Mouse (Mus musculus) right cerebral cortex, adult 18-20 months (tissue): ENCODE data around the gene Foxf1.

Source experiments
- DNase-seq: peaks from one replicate; pipeline ENCODE4 v3.0.0; 2022; ENCODE audit warnings: mixed read lengths

The Foxf1 gene

DNA sequence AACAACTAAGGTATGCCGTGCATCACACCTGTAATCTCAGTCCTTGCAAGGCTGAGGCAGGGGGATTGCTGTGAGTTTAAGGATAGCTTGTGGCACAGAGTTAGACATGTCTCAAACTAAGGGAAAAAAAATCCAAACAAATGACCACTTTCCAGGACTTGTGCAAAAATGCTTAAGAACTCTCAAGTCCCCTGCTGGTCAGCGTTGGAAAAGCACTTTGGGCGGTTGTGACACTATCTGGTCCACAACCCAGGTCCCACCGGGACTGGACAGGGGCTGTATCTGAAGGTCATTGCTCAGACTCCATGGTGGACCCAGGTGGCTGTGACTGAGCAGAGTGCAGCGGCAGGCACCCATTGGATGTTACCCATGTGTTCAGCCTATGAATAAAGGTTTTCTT lies 46.3 kb downstream of the Foxf1 start:
- no peak for DNase-seq

DNA sequence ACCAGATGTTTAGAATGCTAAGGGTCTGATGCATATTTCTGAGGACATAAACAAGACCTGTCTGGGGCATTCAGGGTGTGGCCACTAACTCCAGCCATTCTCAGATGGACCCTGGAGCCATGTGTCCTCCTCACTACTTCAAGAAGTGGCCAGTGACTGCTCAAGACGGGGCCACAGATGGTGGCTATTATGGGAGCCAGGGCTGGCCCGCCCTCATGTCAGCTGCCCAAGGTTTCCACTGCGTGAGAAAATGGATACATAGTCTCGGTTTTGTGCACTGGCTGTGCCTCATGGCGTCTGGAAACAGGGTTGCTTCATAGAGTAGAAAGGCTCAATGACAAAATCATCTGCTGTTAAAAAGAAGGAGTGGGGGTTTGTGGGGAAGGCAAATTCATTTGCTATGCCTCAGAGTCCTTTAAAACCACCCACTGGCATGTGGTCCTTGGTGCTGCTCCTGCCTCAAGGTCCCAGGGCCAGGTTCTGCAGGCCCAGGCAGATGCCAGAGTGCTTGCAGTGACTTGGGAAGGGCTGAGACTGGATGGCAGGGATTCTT lies 48.9 kb downstream of the Foxf1 start:
- DNase-seq: no peak

DNA sequence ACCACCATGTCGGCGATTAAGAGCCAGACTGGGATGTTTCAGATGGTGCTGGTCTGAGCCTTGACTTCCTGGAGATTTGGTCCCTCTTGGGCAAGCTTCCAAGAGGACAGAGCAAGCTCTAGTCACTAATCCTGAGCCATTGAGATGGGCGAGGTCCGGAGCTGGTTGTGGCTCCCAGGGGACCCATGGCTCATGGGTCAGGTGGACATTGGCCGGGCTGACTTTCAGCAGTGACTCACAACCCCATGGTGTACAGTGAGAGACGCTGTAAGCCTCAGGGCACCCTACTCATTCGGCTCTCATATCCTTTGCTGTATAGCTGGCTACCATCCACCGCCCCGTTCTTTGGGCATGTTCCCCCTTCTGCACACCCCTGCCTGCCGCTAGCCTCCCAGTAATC lies 49.9 kb downstream of the Foxf1 start:
- no peak for DNase-seq

DNA sequence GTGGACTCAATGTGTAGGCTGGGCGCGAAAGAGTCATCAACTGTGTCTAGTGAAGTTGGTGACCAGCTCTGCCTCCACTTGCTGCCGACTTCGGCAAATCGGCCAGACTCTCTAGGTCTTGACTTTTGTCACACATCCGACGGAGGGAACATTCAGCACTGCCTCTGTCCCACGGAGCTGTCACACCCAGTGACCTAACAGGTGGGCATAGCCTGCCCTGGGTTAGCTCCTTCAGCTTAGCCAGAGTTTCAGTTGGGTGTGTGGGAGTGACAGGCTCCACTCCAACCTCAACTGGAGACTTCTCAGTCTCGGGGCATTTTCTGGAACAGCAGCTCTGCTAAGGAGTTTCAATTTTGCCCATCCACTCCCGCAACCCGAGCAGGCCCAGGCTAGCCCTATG lies 50.3 kb downstream of the Foxf1 start:
- no peak for DNase-seq

DNA sequence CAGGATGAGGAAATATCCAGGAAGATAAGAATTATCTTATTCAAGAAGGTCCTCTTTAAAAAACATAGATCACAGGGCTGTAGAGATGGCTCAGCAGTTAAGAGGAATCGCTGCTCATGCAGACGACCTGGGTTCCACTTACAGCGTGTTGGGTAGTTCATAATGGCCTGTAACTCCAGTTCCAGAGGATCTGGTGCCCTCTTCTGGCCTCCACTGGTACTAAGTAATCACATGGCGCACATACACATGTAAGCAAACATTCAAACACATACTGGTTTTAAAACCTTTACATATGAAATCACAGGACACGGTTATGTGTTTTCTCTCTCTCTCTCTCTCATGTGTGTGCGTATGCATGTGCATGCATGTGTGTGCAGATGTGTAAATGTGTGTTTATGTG lies 52.7 kb downstream of the Foxf1 start:
- no peak for DNase-seq
